Mouse (Mus musculus): ENCODE measurements around the gene Uck2. TPM values are rescaled to one million over a fixed set of nuclear protein-coding genes. Genes with fewer than 3 reads are reported as not detected.
A peak's percentile ranks its signal among the peaks of the same experiment; 100 is the strongest.

Gene Uck2
- polyA plus RNA-seq, 1 experiment from 2014 or later: 58.4 TPM

GRCm38 (mm10) chr1:167292447-167292846, 7.3 kb upstream of the Uck2 start:
- Histone ChIP-seq H3K4me3 (no peak overlapping the region), H3K4me1 (replicated peaks) (peaks cover 20% of the 10 kb centered on the region), H3K27me3 (no peaks in the 10 kb centered on the region), H3K27ac (no peak overlapping the region), H3K9me3 (no peaks in the 10 kb centered on the region), H3K9ac (no peak overlapping the region), H3K4me2 (no peak overlapping the region), H3K36me3 (no peaks in the 10 kb centered on the region)
- no peak for ATAC-seq (ENCODE audit: low FRiP score)
- 61% methylated on average over 11 of the region's 11 CpGs for WGBS

GRCm38 (mm10) chr1:167291610-167292009, 6.5 kb upstream of the Uck2 start:
- peaks cover 20% of the 10 kb centered on the region for H3K4me1 ChIP-seq (replicated peaks)
- no peaks in the 10 kb centered on the region for H3K36me3 ChIP-seq
- H3K9me3 ChIP-seq: no peaks in the 10 kb centered on the region
- H3K27ac ChIP-seq: no peak overlapping the region
- ATAC-seq (ENCODE audit: low FRiP score): no peak
- 78% methylated on average over 8 of the region's 8 CpGs for WGBS
- no peak overlapping the region for H3K4me3 ChIP-seq
- H3K9ac ChIP-seq: no peak overlapping the region
- H3K4me2 ChIP-seq: no peak overlapping the region
- no peaks in the 10 kb centered on the region for H3K27me3 ChIP-seq

- ATAC-seq (ENCODE audit: low FRiP score): no peak
These were observed 5.1 kb upstream of the Uck2 start for GRCm38 (mm10) chr1:167290263-167290592.

GRCm38 (mm10) chr1:167289567-167290262, 4.6 kb upstream of the Uck2 start:
- Histone ChIP-seq H3K4me1 (replicated peaks) (peaks cover 20% of the 10 kb centered on the region), H3K27ac (peak overlapping the region; percentile 44), H3K9me3 (no peaks in the 10 kb centered on the region), H3K4me2 (peak overlapping the region; percentile 29; the same call in 1 of the 2 replicates), H3K9ac (peak overlapping the region; percentile 9; the same call in 1 of the 2 replicates), H3K27me3 (peaks cover 4% of the 10 kb centered on the region; the same call in 1 of the 2 replicates), H3K4me3 (no peak overlapping the region), H3K36me3 (no peaks in the 10 kb centered on the region)
- peak; percentile 37 for ATAC-seq (ENCODE audit: low FRiP score)
- 3% methylated on average over 11 of the region's 11 CpGs for WGBS

More at GRCm38 (mm10) chr1:167290263-167290592, 5.1 kb upstream of the Uck2 start:
- Histone ChIP-seq H3K4me3 (no peak overlapping the region), H3K27ac (no peak overlapping the region), H3K4me2 (peak overlapping the region; percentile 29; the same call in 1 of the 2 replicates), H3K27me3 (peaks cover 4% of the 10 kb centered on the region; the same call in 1 of the 2 replicates), H3K9me3 (no peaks in the 10 kb centered on the region), H3K36me3 (no peaks in the 10 kb centered on the region), H3K9ac (peak overlapping the region; percentile 9; the same call in 1 of the 2 replicates), H3K4me1 (replicated peaks) (peaks cover 19% of the 10 kb centered on the region)
- 29% methylated on average over 6 of the region's 6 CpGs for WGBS

- no peaks in the 10 kb centered on the region for H3K9me3 ChIP-seq
- no peak overlapping the region for H3K4me2 ChIP-seq
- H3K4me3 ChIP-seq: no peak overlapping the region
- no peak for ATAC-seq (ENCODE audit: low FRiP score)
- H3K4me1 ChIP-seq (replicated peaks): peaks cover 20% of the 10 kb centered on the region
- no peaks in the 10 kb centered on the region for H3K36me3 ChIP-seq
- peaks cover 4% of the 10 kb centered on the region; the same call in 1 of the 2 replicates for H3K27me3 ChIP-seq
- H3K27ac ChIP-seq: no peak overlapping the region
- 45% methylated on average over 11 of the region's 11 CpGs for WGBS
- H3K9ac ChIP-seq: no peak overlapping the region
These were observed 3.8 kb upstream of the Uck2 start for GRCm38 (mm10) chr1:167288665-167289538.

- 91% methylated on average over 5 of the region's 5 CpGs for WGBS
- Histone ChIP-seq H3K27ac (no peak overlapping the region), H3K36me3 (no peaks in the 10 kb centered on the region), H3K27me3 (peaks cover 4% of the 10 kb centered on the region; the same call in 1 of the 2 replicates), H3K9me3 (no peaks in the 10 kb centered on the region), H3K9ac (no peak overlapping the region), H3K4me1 (replicated peaks) (peaks cover 31% of the 10 kb centered on the region), H3K4me2 (no peak overlapping the region), H3K4me3 (no peak overlapping the region)
- no peak for ATAC-seq (ENCODE audit: low FRiP score)
These were observed 2.0 kb upstream of the Uck2 start for GRCm38 (mm10) chr1:167287156-167287555.

- Histone ChIP-seq H3K27ac (peak overlapping the region; percentile 98), H3K9me3 (no peaks in the 10 kb centered on the region), H3K27me3 (peaks cover 4% of the 10 kb centered on the region; the same call in 1 of the 2 replicates), H3K9ac (peak overlapping the region; percentile 94), H3K4me3 (peak overlapping the region; percentile 90), H3K36me3 (no peaks in the 10 kb centered on the region), H3K4me1 (replicated peaks) (peaks cover 36% of the 10 kb centered on the region), H3K4me2 (peak overlapping the region; percentile 71)
- under 1% methylated on average over 8 of the region's 8 CpGs for WGBS
- ATAC-seq (ENCODE audit: low FRiP score): no peak
These were observed 236 bp upstream of the Uck2 start for GRCm38 (mm10) chr1:167285356-167285755.

- peak overlapping the region; percentile 94 for H3K9ac ChIP-seq
- 0% methylated on average over 51 of the region's 51 CpGs for WGBS
- H3K4me2 ChIP-seq: peak overlapping the region; percentile 71
- ATAC-seq (ENCODE audit: low FRiP score): peak; percentile 88
- H3K27ac ChIP-seq: peak overlapping the region; percentile 98
- peak overlapping the region; percentile 90 for H3K4me3 ChIP-seq
- H3K9me3 ChIP-seq: no peaks in the 10 kb centered on the region
- H3K36me3 ChIP-seq: no peaks in the 10 kb centered on the region
- peaks cover 33% of the 10 kb centered on the region for H3K4me1 ChIP-seq (replicated peaks)
- H3K27me3 ChIP-seq: peaks cover 4% of the 10 kb centered on the region; the same call in 1 of the 2 replicates
These were observed 242 bp downstream of the Uck2 start for GRCm38 (mm10) chr1:167284837-167285319.

- Histone ChIP-seq H3K4me1 (replicated peaks) (peaks cover 28% of the 10 kb centered on the region), H3K27ac (peak overlapping the region; percentile 98), H3K4me3 (peak overlapping the region; percentile 90), H3K4me2 (peak overlapping the region; percentile 71), H3K36me3 (no peaks in the 10 kb centered on the region), H3K27me3 (peaks cover 4% of the 10 kb centered on the region; the same call in 1 of the 2 replicates), H3K9me3 (no peaks in the 10 kb centered on the region), H3K9ac (peak overlapping the region; percentile 94)
- ATAC-seq (ENCODE audit: low FRiP score): peak; percentile 69
- WGBS: under 1% methylated on average over 58 of the region's 73 CpGs
These were observed 773 bp downstream of the Uck2 start for GRCm38 (mm10) chr1:167284258-167284836.

- under 1% methylated on average over 44 of the region's 44 CpGs for WGBS
- H3K9me3 ChIP-seq: no peaks in the 10 kb centered on the region
- peaks cover 23% of the 10 kb centered on the region for H3K4me1 ChIP-seq (replicated peaks)
- H3K4me3 ChIP-seq: peak overlapping the region; percentile 90
- H3K36me3 ChIP-seq: 0 out of 2 replicates have a peak, but pooled peaks cover 2% of the 10 kb centered on the region
- peaks cover 4% of the 10 kb centered on the region; the same call in 1 of the 2 replicates for H3K27me3 ChIP-seq
- peak overlapping the region; percentile 98 for H3K27ac ChIP-seq
- H3K4me2 ChIP-seq: peak overlapping the region; percentile 71
- peak; percentile 28 for ATAC-seq (ENCODE audit: low FRiP score)
- peak overlapping the region; percentile 94 for H3K9ac ChIP-seq
These were observed 1.5 kb downstream of the Uck2 start for GRCm38 (mm10) chr1:167283441-167284257.

- 0 out of 2 replicates have a peak, but pooled peaks cover 2% of the 10 kb centered on the region for H3K36me3 ChIP-seq
- H3K27ac ChIP-seq: peak overlapping the region; percentile 98; the same call in 1 of the 2 replicates
- 46% methylated on average over 5 of the region's 5 CpGs for WGBS
- peak overlapping the region; percentile 90 for H3K4me3 ChIP-seq
- peak overlapping the region; percentile 94 for H3K9ac ChIP-seq
- peaks cover 4% of the 10 kb centered on the region; the same call in 1 of the 2 replicates for H3K27me3 ChIP-seq
- no peaks in the 10 kb centered on the region for H3K9me3 ChIP-seq
- H3K4me2 ChIP-seq: peak overlapping the region; percentile 71
- H3K4me1 ChIP-seq (replicated peaks): peaks cover 23% of the 10 kb centered on the region
- ATAC-seq (ENCODE audit: low FRiP score): no peak
These were observed 2.4 kb downstream of the Uck2 start for GRCm38 (mm10) chr1:167282768-167283167.
